Mouse (Mus musculus): ENCODE data around the gene Faah.
A peak's percentile ranks its signal among the peaks of the same experiment; 100 is the strongest.

The Faah gene

DNA sequence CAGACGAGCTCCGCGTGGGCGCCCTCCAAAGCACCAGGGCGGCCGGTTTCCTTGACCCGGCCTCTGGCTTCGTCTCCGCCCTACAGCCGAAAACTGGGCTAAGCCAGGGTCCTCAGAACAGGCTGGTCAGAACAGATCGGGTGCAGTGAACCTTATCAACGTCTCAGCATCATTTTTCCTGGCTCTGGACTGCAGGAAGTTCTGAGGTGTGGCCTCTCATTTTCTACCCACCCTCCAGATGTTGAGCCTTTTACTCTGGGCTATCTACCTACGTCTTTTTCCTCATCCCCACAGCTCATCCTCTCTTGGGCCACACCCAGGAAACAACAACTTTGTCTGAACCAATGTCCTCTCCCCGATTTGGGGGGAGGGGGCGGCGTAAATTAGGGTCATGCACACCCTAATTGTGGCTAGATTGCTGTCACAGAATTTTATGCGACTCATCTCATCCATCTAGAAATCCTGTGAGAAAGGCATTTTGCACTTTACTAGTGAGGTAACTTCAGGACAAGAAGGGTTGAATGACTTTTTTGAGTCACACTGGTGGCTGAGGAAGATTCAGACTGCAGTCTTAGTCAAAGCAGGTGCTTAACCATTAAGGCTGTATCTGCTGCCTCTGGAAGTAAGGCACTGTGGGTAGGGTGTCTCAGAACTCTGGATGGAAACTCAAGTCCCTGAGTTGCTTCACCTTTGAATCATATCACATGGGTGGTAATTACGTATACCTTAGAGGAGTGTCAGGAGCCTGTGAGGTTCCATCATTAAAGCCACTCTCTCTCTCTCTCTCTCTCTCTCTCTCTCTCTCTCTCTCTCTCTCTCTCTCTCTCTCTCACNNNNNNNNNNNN, at the start of gene Faah:
Gene Faah, minus strand, starts transcription at position 25 of the 845 bp plus-strand sequence.
- DNase-seq (ENCODE audit: low read depth) = no peak

DNA sequence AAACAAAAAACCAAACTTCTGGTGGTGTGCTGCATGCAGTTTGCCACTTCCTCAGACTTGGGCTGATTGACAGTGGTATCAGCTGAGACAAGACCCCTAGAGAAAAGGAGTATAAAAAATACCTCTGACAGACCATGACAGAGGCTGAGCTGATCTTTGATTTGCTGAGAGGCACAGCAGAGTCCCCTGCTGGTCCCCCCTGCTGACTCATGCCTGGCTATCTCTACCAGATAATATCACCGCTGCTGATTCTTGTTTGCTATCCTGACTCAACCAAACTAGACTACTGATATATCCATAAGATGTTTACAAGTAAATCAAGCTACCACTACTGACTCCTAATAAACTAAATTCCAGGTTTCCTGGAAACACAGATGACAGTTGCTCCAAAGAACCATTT, 46.1 kb upstream of the Faah start:
- DNase-seq (ENCODE audit: low read depth) = no peak

DNA sequence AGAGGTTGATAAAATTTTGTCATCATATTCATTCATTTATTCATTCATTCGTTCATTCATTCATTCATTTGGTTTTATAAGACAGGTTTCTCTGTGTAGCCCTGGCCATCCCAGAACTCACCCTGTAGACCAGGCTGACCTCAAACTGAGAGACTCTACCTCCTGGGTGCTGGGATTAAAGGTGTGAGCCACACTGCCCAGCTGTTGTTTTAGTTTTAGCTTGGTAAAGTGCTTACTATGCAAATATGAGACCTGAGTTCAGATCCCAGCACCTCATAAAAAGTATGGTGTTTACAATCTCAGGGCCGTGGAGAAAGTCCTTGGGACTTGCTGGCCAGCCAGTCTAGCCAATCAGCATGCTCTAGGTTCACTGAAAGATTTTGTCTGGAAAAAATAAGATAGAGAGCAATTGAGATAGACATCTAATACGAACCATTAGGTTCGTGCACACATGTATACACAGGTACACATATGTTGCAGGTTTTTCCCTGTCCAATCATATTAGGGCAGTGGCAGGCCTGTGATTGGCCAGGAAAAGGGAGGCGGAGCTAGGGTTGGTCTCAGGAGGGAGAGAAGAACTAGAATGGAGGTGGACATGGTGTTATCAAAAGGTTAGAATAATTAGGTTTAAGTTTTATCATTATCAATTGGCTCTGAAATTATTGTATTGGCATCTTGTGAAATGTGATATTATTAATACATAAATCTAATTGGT, 41.4 kb upstream of the Faah start:
- DNase-seq (ENCODE audit: low read depth) = no peak

DNA sequence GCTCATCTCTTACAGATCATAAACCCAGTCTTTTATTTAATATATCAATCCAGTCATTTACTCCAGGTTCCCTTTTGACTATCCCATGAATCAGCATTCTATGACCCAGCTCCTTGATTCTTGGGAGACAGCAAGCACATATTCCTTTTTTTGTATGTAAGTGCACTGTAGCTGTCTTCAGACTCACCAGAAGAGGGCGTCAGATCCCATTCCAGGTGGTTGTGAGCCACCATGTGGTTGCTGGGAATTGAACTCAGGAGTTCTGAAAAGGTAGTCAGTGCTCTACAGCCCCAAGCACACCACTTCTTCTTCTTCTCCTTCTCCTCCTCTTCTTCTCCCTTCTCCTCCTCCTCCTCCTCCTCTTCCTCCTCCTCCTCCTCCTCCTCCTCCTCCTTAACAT, 39.8 kb upstream of the Faah start:
- no peak for DNase-seq (ENCODE audit: low read depth)

DNA sequence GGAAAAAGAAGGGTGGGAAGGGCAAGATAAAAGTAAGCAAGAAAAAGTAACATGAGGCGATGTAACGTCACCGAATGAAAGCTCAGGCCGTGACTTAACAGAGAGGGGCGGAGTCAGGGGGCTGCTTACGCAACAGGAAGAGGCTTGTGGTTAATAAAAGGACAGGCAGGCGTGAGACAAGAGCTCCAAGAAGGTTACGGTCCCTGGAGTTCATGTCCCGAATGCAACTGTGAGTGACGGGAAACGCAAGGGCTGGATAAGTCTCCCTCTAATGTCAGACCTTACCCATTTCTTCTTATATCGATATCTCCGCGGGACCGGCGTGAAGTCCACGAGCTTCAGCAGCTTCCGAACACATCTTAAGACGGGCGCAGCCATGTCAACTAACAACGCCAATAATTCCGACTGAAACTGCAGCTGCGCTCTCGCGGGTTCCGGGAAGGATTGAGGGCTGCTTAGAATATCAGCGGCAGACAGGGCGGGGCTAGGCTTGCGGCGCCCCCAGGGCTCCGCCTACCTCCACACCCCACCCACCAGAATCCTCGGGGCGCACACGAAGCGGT, 35.8 kb upstream of the Faah start, which contains the start of gene Nsun4:
Gene Nsun4, minus strand, starts transcription at position 478 of the 563 bp plus-strand sequence.
- peak; percentile 93 for DNase-seq (ENCODE audit: low read depth)

DNA sequence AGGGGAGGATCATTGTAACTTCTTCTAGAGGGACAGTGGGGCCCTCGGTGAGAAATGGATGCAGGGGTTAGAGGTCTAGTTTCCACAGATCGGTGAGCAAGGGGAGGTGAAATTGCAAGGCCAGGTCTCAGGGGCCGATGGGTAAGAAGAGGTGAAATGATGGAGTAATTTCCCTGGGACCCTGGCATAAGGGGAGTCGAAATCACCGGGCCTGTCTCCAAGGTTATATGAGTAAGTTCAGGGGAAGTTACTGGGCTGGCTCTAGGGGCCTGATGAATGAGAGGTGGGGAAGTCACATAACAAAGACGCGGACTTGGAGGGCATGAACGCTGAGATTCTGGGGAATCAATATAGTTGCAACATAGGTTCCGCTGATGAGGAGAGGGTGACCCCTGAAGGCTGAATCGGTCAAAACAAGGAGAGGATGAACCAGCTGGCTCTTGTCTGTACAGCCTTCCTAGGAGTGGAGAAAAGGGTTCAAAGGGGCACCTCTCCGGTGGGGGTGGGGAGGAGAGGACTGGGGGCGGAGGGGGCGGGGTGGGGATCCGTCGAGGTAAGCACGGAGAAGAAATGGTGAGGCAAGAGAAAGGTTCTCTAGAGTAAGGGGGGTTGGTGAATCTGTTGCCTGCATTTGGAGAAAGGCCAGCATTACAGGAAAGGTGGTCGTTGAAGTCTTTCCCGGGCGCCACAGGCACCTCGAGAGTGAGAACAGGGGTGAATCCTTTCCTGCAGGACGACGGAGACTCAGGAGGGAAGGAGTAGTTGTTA, 35.0 kb upstream of the Faah start:
- DNase-seq (ENCODE audit: low read depth) = peak; percentile 24

DNA sequence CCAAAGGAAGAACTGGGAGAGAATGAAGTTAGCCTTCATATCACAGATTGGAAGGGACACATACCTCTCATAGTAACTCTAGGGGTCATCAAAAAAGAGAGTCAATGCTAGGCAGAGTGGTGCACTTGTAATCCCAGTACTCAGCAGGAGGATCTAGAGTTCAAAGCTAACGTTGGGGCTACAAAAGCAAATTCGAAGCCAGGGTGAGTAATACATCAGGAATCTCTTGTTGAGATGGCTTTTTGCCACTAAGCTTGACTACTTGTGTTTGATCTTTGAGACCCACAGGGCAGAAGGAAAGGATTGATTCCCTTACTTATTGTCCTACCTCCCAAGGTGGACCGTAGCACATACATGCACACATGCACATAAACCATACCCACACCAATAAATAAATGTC, 31.5 kb upstream of the Faah start:
- no peak for DNase-seq (ENCODE audit: low read depth)

DNA sequence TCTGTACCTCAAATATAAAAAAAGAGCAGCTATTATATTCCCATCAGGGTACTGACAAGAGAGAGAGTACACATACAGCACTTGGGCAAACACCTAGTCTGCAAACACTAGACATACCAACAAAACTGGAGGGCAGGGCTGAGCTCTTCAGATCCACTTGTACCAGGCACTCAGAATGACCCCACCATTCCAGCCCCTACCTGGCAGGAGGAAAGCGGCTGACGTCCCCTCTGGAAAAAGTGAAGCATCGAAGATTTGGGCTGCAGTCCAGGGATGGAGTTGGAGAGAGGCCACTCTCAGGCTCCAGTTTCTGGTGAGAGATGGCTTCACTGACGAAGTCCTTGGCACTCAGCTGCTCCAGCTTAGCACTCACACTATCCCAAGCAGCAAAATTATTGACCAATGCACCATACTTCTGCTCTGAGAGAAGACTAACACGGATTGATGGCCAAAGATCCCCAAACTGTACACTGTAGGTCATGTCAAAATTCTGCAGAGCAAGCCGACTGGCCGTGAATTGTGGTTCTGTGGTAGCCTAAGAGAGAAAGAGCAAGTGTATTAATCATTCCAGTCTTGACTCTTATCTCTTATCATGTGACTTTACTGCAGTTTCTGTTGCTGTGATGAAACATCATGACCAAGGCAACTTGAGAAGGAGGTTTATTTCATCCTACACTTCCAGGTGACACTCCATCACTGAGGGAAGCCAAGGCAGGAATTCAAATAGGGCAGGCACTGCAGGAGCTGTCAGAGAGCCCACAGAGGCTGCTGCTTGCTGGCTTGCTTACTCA, 30.6 kb upstream of the Faah start:
- DNase-seq (ENCODE audit: low read depth) = no peak

DNA sequence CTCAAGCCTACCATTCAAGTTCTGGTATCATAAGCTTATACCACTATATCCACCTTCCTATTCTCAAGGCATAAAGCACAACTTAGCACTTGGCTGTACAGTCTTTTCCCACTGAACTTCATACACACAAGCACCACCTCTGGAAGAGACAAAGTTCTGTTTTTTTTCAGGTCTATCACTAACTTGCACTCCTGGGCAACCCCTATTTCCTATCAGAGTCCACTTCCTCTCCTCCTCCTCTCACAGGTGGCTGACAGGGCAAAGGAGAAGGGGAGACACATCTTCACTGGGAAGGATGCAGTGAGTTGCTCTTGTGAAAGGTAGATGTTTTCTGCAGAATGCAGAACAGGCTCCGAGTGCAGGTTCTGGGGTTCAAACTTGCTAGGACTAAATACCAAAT, 30.0 kb upstream of the Faah start:
- no peak for DNase-seq (ENCODE audit: low read depth)

DNA sequence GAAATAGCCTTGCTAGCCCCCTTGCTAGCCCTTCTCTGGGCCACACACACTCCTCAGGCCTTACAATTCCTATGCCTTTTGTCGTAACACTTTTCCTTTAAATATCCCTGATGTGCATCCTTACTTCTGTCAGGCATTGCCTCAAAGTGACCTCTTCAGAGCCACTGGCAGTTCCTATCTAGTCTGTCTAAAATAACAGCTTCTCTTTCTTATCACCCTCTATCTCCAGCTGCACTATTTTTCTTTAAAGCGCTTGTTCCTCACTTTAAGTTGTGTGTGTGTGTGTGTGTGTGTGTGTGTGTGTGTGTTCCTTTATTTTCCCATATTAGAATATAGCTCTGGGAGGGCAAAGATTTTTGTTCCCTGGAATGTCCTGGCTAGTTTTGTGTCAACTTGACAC, 28.9 kb upstream of the Faah start:
- DNase-seq (ENCODE audit: low read depth) = no peak

DNA sequence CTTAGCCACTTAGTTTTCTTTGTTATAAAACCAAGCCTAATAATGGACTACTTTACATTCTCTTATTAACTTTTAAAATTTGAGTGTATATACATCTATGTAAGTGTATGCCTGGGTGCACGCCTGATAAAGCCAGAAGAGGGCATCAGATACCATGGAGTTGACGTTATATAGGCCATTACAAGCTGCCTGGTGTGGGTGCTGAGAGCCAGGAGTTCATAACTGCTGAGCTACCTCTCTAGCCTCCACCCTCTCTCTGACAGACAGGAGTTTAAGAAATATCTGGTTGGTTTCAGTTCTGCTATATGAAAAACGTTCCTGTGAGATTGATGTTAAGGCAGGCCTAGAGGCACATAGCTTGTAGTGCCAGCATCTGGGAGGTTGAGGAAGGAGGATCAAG, 24.5 kb upstream of the Faah start:
- no peak for DNase-seq (ENCODE audit: low read depth)

DNA sequence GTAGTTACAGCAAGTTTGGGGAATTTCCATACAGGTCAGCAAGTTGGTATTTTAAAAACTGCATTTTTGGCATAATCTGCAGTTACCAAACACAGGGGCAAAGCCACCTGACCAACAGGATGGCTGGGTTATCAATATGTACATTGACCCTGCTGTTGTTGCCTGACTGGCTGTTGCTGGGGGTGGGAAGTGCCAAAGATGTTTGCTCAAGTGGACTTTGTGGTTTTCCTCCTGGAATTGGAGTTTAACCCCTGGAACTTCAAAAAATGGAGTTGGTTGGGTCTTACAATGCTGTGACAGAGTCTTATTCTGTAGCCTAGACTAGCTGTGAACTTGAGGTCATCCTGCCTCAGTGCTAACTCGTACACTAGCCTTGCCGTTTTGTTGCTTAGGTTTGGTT, 22.7 kb upstream of the Faah start:
- DNase-seq (ENCODE audit: low read depth) = no peak

DNA sequence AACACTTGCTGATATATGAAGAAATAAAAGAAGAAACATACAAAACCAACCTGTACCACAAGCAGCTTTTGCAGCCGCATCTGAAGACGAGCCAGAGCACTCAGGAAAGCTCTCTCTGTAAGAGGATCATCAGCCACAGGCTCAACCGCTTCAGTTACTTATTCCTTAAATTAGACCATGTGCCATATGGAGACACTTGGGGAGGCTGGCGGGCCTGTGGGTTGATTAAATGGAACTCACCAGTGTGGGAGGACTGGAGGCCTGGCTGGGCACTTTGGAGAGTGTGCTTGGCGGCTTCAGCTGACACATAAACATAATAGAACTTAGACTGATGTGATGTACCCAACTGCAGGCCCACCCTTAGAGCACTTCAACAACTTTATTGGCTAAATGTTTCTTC, 15.6 kb upstream of the Faah start:
- no peak for DNase-seq (ENCODE audit: low read depth)

DNA sequence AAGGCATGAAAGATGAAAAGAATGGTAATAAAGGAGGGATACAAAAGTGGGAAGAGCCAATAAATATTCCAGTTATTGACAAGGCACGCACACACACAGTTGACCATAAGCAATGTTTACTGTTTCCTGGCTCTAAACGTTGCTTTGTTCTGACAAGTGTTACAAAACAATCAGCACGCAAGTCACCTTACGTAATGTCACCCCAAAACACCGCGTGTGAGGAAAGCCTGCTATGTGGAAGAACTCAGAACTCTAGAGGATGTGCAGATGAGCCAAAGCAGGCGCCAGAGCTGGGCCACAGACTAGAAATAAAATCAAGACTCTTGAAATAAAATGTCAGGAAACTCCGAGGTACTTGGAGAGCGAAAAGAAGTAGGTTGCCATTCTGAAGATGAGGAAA, 15.2 kb upstream of the Faah start:
- DNase-seq (ENCODE audit: low read depth) = no peak

DNA sequence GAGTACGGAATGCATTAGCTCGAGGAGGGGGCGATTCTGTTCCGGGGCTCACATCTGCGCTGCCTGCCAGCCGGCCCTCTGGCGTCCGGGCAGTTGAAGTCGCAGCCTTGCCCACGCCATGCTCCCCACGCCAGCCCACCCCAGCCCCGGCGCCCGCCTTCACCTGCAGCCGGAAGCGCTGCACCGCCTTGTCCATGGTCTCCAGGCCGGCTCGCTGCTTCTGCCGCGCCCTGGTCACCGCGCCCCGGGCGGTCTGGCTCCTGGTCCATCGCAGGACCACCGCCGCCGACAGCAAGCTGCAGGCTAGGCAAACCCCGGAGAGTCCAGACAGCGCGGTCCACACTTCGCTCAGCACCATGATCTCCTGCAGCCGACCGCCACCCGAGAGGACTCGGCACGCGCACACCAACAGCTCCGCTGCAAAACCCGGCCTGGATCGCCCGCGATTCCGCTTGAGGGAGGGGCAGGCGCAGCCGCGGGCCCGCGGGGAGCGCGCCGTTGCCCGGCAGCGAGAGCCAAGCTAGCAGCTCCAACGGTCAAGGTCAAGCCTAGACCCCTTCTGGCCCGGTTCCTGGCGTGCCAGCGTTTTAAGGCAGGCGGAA, 325 bp downstream of the Faah start:
- peak; percentile 35 for DNase-seq (ENCODE audit: low read depth)

DNA sequence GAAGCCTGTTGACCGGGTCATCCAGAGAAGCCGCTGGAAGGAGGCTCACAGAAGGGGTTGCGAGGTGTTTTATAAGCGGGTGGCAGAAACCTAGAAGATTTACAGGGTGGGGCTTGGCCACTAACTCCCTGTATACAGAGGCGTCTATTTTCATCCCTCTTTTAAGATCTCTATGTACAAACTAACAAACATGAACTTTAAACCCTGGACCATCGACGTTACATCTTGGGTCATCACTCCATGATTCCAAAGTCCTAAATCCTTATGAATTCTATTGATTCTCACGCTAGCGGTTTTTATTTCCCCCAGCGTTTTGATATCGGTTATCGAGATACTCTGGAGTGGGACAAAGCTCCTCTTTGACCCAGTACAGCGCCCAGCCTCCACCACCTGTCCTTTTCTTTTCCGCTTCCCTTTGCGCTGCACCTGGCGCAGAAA, 845 bp downstream of the Faah start:
- no peak for DNase-seq (ENCODE audit: low read depth)

DNA sequence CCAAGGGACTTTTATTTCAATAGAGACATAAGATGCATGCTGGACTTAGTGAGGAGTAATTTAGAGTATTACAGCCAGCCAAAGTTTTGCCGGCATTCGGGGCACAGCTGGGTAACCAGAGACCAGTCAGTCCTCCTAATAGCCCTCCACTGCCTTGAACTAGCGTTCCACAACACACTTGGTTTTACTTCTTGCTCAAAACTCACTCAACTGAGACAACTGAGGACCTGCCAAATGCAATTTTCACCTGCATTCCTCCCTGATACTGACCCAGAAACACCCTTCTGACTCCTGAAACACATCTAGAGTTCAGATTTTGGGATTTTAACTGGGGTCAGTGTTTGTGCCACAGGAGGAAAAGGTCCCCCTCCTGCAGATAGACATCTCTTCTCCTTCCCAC, 1.3 kb downstream of the Faah start:
- DNase-seq (ENCODE audit: low read depth) = no peak

DNA sequence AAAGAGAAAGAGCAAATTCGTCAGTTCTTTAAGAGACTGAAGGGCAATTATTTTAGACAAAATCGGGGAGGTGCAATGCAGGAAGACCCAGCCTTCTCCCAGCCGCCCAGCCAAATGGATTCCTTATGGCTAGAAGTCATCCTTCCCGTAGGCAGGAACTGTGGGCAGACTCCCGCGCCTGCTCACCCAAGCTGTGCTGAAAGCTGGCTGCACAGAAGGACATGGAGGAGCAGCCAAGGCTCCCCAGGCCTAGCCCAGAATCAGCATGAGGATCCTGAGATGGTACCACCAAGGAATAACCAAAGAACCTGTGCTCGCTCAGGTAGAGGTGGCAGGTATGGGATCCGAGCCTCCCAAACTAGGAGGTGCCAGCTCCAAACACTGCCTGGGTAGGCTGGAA, 1.7 kb downstream of the Faah start:
- DNase-seq (ENCODE audit: low read depth) = no peak

DNA sequence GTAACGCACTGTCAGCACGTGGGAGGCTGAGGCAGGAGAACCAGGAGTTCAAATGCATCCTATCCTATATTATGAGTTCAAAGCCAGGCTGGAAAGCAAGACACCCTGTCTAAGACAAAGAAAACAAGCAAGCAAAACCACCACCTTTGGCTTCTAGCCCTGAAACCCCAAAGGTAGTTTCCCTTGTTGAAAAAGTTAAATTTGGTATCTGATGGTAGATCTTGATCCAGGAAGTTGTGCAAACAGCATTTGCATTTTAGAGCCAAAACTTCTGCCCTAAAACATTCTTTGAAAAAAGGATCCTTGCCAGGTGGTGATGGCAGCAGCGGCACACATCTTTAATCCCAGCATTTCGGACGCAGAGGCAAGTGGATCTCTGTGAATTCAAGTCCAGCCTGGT, 2.2 kb downstream of the Faah start:
- no peak for DNase-seq (ENCODE audit: low read depth)

DNA sequence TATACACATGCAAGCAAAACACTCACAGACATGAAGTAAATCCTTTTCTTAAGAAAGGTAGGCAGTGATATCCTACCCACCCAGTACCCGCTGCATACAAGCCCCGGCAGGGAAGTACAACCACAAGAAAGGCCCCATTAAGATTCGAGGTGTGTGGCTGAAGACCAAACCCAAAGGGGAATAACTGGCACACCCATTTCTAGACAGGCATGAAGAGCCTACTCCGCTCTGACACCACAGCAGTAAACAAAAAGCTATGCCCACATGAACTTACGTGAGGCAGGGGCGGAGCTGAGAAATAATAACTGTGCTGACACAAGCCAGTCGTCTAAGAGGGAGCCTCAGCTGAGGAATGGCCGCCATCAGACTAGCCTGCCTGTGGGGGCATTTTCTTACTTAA, 7.5 kb downstream of the Faah start:
- DNase-seq (ENCODE audit: low read depth) = no peak

DNA sequence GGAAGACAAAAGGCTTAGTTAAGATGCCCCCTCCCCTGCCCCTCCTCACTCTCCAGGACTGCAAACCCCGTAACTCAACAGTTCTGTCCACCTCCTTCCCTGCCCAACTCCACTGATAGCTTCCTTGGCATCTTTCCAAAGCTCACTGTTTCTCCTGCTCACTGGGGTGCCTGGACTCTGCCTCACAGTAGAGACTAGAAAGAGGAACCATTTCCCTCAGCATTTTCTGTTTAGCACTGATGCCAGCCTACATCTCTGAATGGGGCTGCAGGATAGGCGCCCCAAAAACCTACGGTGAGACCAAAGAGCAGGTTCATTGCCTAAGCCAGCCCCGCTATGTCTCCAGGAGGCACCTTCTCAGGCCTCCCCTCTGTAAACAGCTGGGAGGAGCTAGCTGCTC, 16.5 kb downstream of the Faah start:
- DNase-seq (ENCODE audit: low read depth) = no peak
